Mouse (Mus musculus): Measurements from ENCODE around the gene Ccnd2.

Ccnd2 gene

GRCm38 (mm10) chr6:127108368-127109060, 43.5 kb downstream of the Ccnd2 start:
- no peak for DNase-seq (ENCODE audit: low read depth, low spot score)

- no peak for DNase-seq (ENCODE audit: low read depth, low spot score)
Observed at GRCm38 (mm10) chr6:127107413-127107812, 44.6 kb downstream of the Ccnd2 start.

- no peak for DNase-seq (ENCODE audit: low read depth, low spot score)
Observed at GRCm38 (mm10) chr6:127106726-127107125, 45.3 kb downstream of the Ccnd2 start.

- DNase-seq (ENCODE audit: low read depth, low spot score), result no peak
Observed at GRCm38 (mm10) chr6:127106189-127106588, 45.8 kb downstream of the Ccnd2 start.

GRCm38 (mm10) chr6:127105107-127105506, 46.9 kb downstream of the Ccnd2 start:
- peak; percentile 36 for DNase-seq (ENCODE audit: low read depth, low spot score)

GRCm38 (mm10) chr6:127104396-127105029, 47.5 kb downstream of the Ccnd2 start:
- no peak for DNase-seq (ENCODE audit: low read depth, low spot score)

- DNase-seq (ENCODE audit: low read depth, low spot score), result no peak
Observed at GRCm38 (mm10) chr6:127103506-127104275, 48.3 kb downstream of the Ccnd2 start.

- no peak for DNase-seq (ENCODE audit: low read depth, low spot score)
Observed at GRCm38 (mm10) chr6:127094565-127094964, 57.4 kb downstream of the Ccnd2 start.

GRCm38 (mm10) chr6:127086739-127087138, 65.3 kb downstream of the Ccnd2 start:
- DNase-seq (ENCODE audit: low read depth, low spot score), result peak; percentile 84

GRCm38 (mm10) chr6:127081820-127082219, 70.2 kb downstream of the Ccnd2 start:
- no peak for DNase-seq (ENCODE audit: low read depth, low spot score)

- DNase-seq (ENCODE audit: low read depth, low spot score), result peak; percentile 80
Observed at GRCm38 (mm10) chr6:127079867-127080731, 71.9 kb downstream of the Ccnd2 start.
